Mouse (Mus musculus) right cerebral cortex, adult 18-20 months (tissue): Measurements from ENCODE around the gene Acp1.

ENCODE experiments used
- DNase-seq: peaks from one replicate; pipeline ENCODE4 v3.0.0; 2022; ENCODE audit warnings: mixed read lengths

Gene Acp1

GRCm38 (mm10) chr12:30856172-30856571, 55.2 kb downstream of the Acp1 start:
- no peak for DNase-seq

DNA sequence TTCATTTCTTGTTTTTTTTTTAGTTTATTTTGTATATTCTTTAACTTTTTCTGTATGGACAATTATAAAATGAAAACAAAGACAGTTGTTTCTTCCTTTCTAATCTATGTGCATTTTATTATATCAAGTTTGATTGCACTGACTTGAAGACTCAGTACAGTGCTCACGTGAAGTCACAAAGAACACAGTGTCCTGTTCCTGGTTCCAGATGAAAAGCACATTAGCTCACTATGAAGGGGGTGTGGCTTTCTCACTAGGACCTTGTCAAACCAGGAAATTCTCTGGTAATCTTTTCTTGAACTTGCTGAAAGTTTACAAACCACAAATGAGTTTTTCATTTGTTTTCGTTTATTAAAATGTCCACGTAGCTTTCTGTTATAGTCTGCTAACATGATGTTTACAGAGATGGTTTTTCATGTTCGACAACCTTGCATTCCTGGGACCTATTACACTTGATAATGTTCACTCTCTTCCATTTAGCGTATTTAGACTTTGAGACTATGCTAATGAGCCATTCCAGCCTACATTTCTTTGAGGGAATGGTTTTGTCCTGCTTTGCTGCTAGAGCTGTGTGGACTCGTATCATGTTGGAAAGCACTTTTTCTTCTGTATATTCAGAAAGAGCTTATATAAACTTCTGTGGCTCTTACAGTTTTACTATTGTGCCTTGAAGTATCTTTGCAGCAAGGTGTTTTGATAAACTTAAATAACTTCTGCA, 55.8 kb downstream of the Acp1 start:
- no peak for DNase-seq

GRCm38 (mm10) chr12:30851871-30852270, 59.5 kb downstream of the Acp1 start:
- no peak for DNase-seq

DNA sequence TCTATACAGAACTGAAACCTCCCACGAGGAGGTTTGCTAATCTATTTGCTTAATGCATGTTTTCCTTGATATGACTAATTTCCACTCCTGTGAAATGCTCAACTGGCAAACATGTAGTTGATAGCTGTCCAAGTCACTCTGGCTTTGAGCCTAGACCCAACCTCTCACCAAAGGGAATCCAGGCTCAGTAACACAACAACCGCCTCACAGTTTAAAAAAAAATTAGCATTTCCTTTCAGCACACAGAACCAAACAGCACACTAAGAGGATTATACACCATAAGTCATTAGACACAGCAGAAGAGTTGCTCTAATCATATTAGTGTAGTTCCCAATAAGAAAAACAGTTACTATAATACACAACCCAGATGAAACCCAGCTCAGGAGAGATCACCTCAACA, 60.5 kb downstream of the Acp1 start:
- peak; percentile 3 for DNase-seq

DNA sequence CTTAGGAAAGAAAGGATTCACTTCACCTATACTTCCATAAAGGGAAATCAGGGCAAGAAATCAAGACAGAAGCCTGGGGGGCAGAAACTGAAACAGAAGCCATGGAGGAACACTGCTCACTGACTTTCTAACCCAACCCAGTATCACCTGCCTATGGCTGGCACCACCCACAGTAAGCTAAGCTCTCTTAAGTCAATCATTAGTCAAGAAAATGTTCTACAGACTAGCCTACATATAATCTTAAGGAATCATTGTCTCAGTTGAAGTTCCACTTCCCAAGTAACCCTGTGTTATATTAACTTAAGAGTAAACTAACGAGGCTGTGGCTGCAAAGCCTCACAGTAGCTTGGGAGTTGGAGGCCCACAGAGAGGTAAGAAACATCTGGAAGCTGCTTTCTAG, 62.9 kb downstream of the Acp1 start:
- DNase-seq, result no peak
